27 mouse cellular contexts compared by ENCODE assay signal in genomic region chr6:16213635-16214034, GRCm38 (mm10).
DNase-seq lines count a peak whose midpoint lies in the region; ATAC-seq and TF ChIP-seq lines count a peak whose summit lies in the region.
"Had no signal": no experiment of that assay in that cellular context is flagged by ENCODE, and none has a peak within 500 bp of the region (broad histone marks: within the 10 kb centered on the region; RNA-seq: fewer than 3 reads in every experiment).

No protein-coding gene starts in this region.

- 51% methylated on average over 4 of the region's 4 CpGs for WGBS in forebrain, embryonic 14.5 days
- WGBS in forebrain, embryonic 16.5 days: 47% methylated on average over 4 of the region's 4 CpGs
- 66% methylated on average over 4 of the region's 4 CpGs for WGBS in midbrain, embryonic 10.5 days
- WGBS in midbrain, postnatal 0 days: 40% methylated on average over 4 of the region's 4 CpGs
- WGBS in midbrain, embryonic 16.5 days: 37% methylated on average over 4 of the region's 4 CpGs
- WGBS in cerebellum, adult 2 months: 53% methylated on average over 4 of the region's 4 CpGs

- DNase-seq in forebrain, embryonic 14.5 days (ENCODE audit: low spot score): no peak
- DNase-seq in midbrain, embryonic 10.5 days (ENCODE audit: low spot score): peak; percentile 29
- no peak for DNase-seq in midbrain, postnatal 0 days (ENCODE audit: low spot score)
- peak; percentile 9 for DNase-seq in mesoderm, embryonic 11.5 days (ENCODE audit: low read depth, low spot score)
- DNase-seq in thymus, adult 18-20 months: no peak
- no peak for DNase-seq in cerebellum, adult 2 months
- DNase-seq: adrenal gland, postnatal 14 days; cerebellum, adult 9-11 months; gastrocnemius, postnatal 25 days; heart, adult 18-20 months; kidney, adult 11 months; kidney, postnatal 4 days; lung, postnatal 36 days; right cerebral cortex, postnatal 25 days; spleen, adult 18-20 months; thymus, postnatal 14 days had no signal

- 0 out of 2 replicates have a peak, but pooled peaks cover 7% of the 10 kb centered on the region for H3K27me3 ChIP-seq in forebrain, embryonic 14.5 days (replicated peaks; ENCODE audit: control insufficient read depth, insufficient read depth, low read length)
- H3K27me3 ChIP-seq in forebrain, embryonic 16.5 days (replicated peaks; ENCODE audit: control insufficient read depth, insufficient read depth, low read length): peaks cover 12% of the 10 kb centered on the region; the same call in 1 of the 2 replicates
- H3K27me3 ChIP-seq in midbrain, embryonic 10.5 days (ENCODE audit: low read depth, poor library complexity, severe bottlenecking): no peaks in the 10 kb centered on the region
- no peaks in the 10 kb centered on the region for H3K27me3 ChIP-seq in midbrain, postnatal 0 days (ENCODE audit: insufficient read depth, low read length)
- no peaks in the 10 kb centered on the region for H3K27me3 ChIP-seq in midbrain, embryonic 16.5 days (ENCODE audit: control insufficient read depth, insufficient read depth, low read depth, low read length)
- H3K27me3 ChIP-seq in cerebellum, adult 2 months (ENCODE audit: control insufficient read depth, insufficient read depth, low read length): no peaks in the 10 kb centered on the region
- H3K27me3 ChIP-seq: embryonic facial prominence, embryonic 12.5 days; heart, embryonic 13.5 days; kidney, embryonic 15.5 days; limb, embryonic 15.5 days; lung, embryonic 15.5 days; megakaryocyte, embryonic 14.5 days had no signal

- peaks cover 13% of the 10 kb centered on the region for H3K4me1 ChIP-seq in forebrain, embryonic 14.5 days (ENCODE audit: control insufficient read depth, insufficient read depth, low read length)
- H3K4me1 ChIP-seq in forebrain, embryonic 16.5 days (replicated peaks; ENCODE audit: control insufficient read depth, insufficient read depth, low read length): peaks cover 2% of the 10 kb centered on the region; the same call in 1 of the 2 replicates
- peaks cover 34% of the 10 kb centered on the region for H3K4me1 ChIP-seq in midbrain, embryonic 10.5 days
- H3K4me1 ChIP-seq in midbrain, postnatal 0 days (ENCODE audit: insufficient read depth, low read length): no peaks in the 10 kb centered on the region
- peaks cover 4% of the 10 kb centered on the region; the same call in 1 of the 2 replicates for H3K4me1 ChIP-seq in midbrain, embryonic 16.5 days (ENCODE audit: control insufficient read depth, insufficient read depth, low read length)
- H3K4me1 ChIP-seq in cerebellum, adult 2 months (ENCODE audit: control insufficient read depth, insufficient read depth, low read length): no peaks in the 10 kb centered on the region
- H3K4me1 ChIP-seq: embryonic facial prominence, embryonic 12.5 days; heart, embryonic 13.5 days; kidney, embryonic 15.5 days; limb, embryonic 15.5 days; lung, embryonic 15.5 days; megakaryocyte, embryonic 14.5 days had no signal

- TF ChIP-seq CTCF in midbrain, postnatal 0 days (IDR thresholded peaks at IDR 0.05): no peak
- no peak for TF ChIP-seq CTCF in cerebellum, adult 2 months (IDR thresholded peaks at IDR 0.05; ENCODE audit: borderline replicate concordance, insufficient read depth, low read depth, low read length)

- no peaks in the 10 kb centered on the region for H3K36me3 ChIP-seq in forebrain, embryonic 14.5 days (ENCODE audit: control insufficient read depth, insufficient read depth, low read length)
- no peaks in the 10 kb centered on the region for H3K36me3 ChIP-seq in forebrain, embryonic 16.5 days (ENCODE audit: control insufficient read depth, insufficient read depth)
- H3K36me3 ChIP-seq in midbrain, embryonic 10.5 days: no peaks in the 10 kb centered on the region
- no peaks in the 10 kb centered on the region for H3K36me3 ChIP-seq in midbrain, postnatal 0 days (ENCODE audit: insufficient read depth, low read length)
- H3K36me3 ChIP-seq in midbrain, embryonic 16.5 days (ENCODE audit: control insufficient read depth, insufficient read depth, low read length): no peaks in the 10 kb centered on the region
- H3K36me3 ChIP-seq: embryonic facial prominence, embryonic 12.5 days; forebrain, embryonic 15.5 days; heart, embryonic 13.5 days; kidney, embryonic 15.5 days; limb, embryonic 15.5 days; lung, embryonic 15.5 days had no signal

- H3K4me2 ChIP-seq in forebrain, embryonic 14.5 days (ENCODE audit: low read length): no peak overlapping the region
- no peak overlapping the region for H3K4me2 ChIP-seq in forebrain, embryonic 16.5 days (ENCODE audit: low read length)
- no peak overlapping the region for H3K4me2 ChIP-seq in midbrain, postnatal 0 days (ENCODE audit: low read depth, low read length, poor library complexity, severe bottlenecking)
- H3K4me2 ChIP-seq in midbrain, embryonic 16.5 days (ENCODE audit: low read length): no peak overlapping the region
- H3K4me2 ChIP-seq: embryonic facial prominence, embryonic 12.5 days; forebrain, embryonic 15.5 days; heart, embryonic 13.5 days; kidney, embryonic 15.5 days; limb, embryonic 15.5 days; lung, embryonic 15.5 days had no signal

- no peak for TF ChIP-seq POLR2A in cerebellum, adult 2 months (IDR thresholded peaks at IDR 0.05; ENCODE audit: borderline replicate concordance, insufficient read depth, low read length)

- no peaks in the 10 kb centered on the region for H3K9me3 ChIP-seq in forebrain, embryonic 14.5 days (replicated peaks; ENCODE audit: control insufficient read depth, low read length)
- no peaks in the 10 kb centered on the region for H3K9me3 ChIP-seq in forebrain, embryonic 16.5 days (ENCODE audit: control insufficient read depth, low read length)
- no peaks in the 10 kb centered on the region for H3K9me3 ChIP-seq in midbrain, embryonic 10.5 days (replicated peaks)
- no peaks in the 10 kb centered on the region for H3K9me3 ChIP-seq in midbrain, postnatal 0 days (ENCODE audit: low read length)
- H3K9me3 ChIP-seq in midbrain, embryonic 16.5 days (replicated peaks; ENCODE audit: control insufficient read depth, low read length, poor library complexity, severe bottlenecking): no peaks in the 10 kb centered on the region
- H3K9me3 ChIP-seq: embryonic facial prominence, embryonic 12.5 days; forebrain, embryonic 15.5 days; heart, embryonic 13.5 days; kidney, embryonic 15.5 days; limb, embryonic 15.5 days; lung, embryonic 15.5 days had no signal

- no peak overlapping the region for H3K4me3 ChIP-seq in forebrain, embryonic 14.5 days (ENCODE audit: low read depth, low read length)
- no peak overlapping the region for H3K4me3 ChIP-seq in forebrain, embryonic 16.5 days (replicated peaks; ENCODE audit: low read length)
- no peak overlapping the region for H3K4me3 ChIP-seq in midbrain, embryonic 10.5 days
- H3K4me3 ChIP-seq in midbrain, postnatal 0 days (ENCODE audit: low read depth, low read length): no peak overlapping the region
- H3K4me3 ChIP-seq in midbrain, embryonic 16.5 days (ENCODE audit: low read depth, low read length): no peak overlapping the region
- H3K4me3 ChIP-seq in cerebellum, adult 2 months (replicated peaks; ENCODE audit: insufficient read depth, low read depth, low read length): no peak overlapping the region
- H3K4me3 ChIP-seq: embryonic facial prominence, embryonic 12.5 days; forebrain, embryonic 15.5 days; heart, embryonic 13.5 days; kidney, embryonic 15.5 days; limb, embryonic 15.5 days; lung, embryonic 15.5 days; megakaryocyte, embryonic 14.5 days; myocyte had no signal

- ATAC-seq in forebrain, embryonic 14.5 days: peak; percentile 34; the same call in 1 of the 2 replicates
- no peak for ATAC-seq in forebrain, embryonic 16.5 days
- ATAC-seq in midbrain, postnatal 0 days (ENCODE audit: low FRiP score): no peak
- peak; percentile 68; the same call in 1 of the 2 replicates for ATAC-seq in midbrain, embryonic 16.5 days

- no peak overlapping the region for H3K9ac ChIP-seq in forebrain, embryonic 14.5 days (ENCODE audit: low read length)
- H3K9ac ChIP-seq in forebrain, embryonic 16.5 days (replicated peaks; ENCODE audit: low read depth, low read length): no peak overlapping the region
- H3K9ac ChIP-seq in midbrain, postnatal 0 days (replicated peaks; ENCODE audit: low read length, poor library complexity, severe bottlenecking): no peak overlapping the region
- H3K9ac ChIP-seq in midbrain, embryonic 16.5 days (ENCODE audit: low read depth, low read length): no peak overlapping the region
- H3K9ac ChIP-seq: embryonic facial prominence, embryonic 12.5 days; forebrain, embryonic 15.5 days; heart, embryonic 13.5 days; kidney, embryonic 15.5 days; limb, embryonic 15.5 days; liver, embryonic 14.5 days; lung, embryonic 15.5 days had no signal

- H3K27ac ChIP-seq in forebrain, embryonic 14.5 days (ENCODE audit: low read depth, low read length): no peak overlapping the region
- H3K27ac ChIP-seq in forebrain, embryonic 16.5 days (ENCODE audit: low read length): no peak overlapping the region
- peak overlapping the region; percentile 79 for H3K27ac ChIP-seq in midbrain, embryonic 10.5 days (replicated peaks)
- no peak overlapping the region for H3K27ac ChIP-seq in midbrain, postnatal 0 days (ENCODE audit: low read depth, low read length)
- H3K27ac ChIP-seq in midbrain, embryonic 16.5 days (ENCODE audit: low read length): no peak overlapping the region
- no peak overlapping the region for H3K27ac ChIP-seq in cerebellum, adult 2 months (ENCODE audit: insufficient read depth, low read length)
- H3K27ac ChIP-seq: embryonic facial prominence, embryonic 12.5 days; forebrain, embryonic 15.5 days; heart, embryonic 13.5 days; kidney, embryonic 15.5 days; limb, embryonic 15.5 days; liver, embryonic 14.5 days; lung, embryonic 15.5 days had no signal

Comparison
In these comparisons a context has a peak if more than half of its experiments do, and no peak if none do; other contexts are left out.
1. ATAC-seq: peak in forebrain, embryonic 14.5 days (single experiment) and midbrain, embryonic 16.5 days (single experiment); none in forebrain, embryonic 16.5 days (single experiment) and midbrain, postnatal 0 days (single experiment).
2. DNase-seq: peak in midbrain, embryonic 10.5 days (single experiment) and mesoderm, embryonic 11.5 days (single experiment); none in forebrain, embryonic 14.5 days (single experiment), midbrain, postnatal 0 days (single experiment), thymus, adult 18-20 months (0 of 2) and cerebellum, adult 2 months (0 of 2).